Mouse (Mus musculus) erythroblast, embryonic 14.5 days (primary cell): ENCODE results near the gene Hmgn3. TPM values are rescaled to one million over a fixed set of nuclear protein-coding genes. Genes with fewer than 3 reads are reported as not detected.
"Not testable (repeated sequence)": the region's sequence is repeated elsewhere in the genome, so short reads cannot be mapped to it uniquely, and the experiment has no call there.

ENCODE experiments used
- H3K27me3 ChIP-seq: 2 replicates; pipeline ENCODE4 v1.6.1; 2012; ENCODE audit warnings: inconsistent platforms; ENCODE audit not compliant: control insufficient read depth
- H3K36me3 ChIP-seq: 2 replicates; pipeline ENCODE4 v1.6.1; 2012; ENCODE audit warnings: mild to moderate bottlenecking, inconsistent platforms; ENCODE audit not compliant: control insufficient read depth
- H3K4me1 ChIP-seq: 2 replicates; pipeline ENCODE4 v1.6.1; 2012; ENCODE audit warnings: inconsistent platforms; ENCODE audit not compliant: control insufficient read depth
- H3K4me3 ChIP-seq: replicated peaks from 2 replicates; pipeline ENCODE3; 2012; ENCODE audit warnings: moderate library complexity, mild to moderate bottlenecking, inconsistent platforms
- H3K9me3 ChIP-seq: 2 replicates; pipeline ENCODE4 v1.6.1; 2012; ENCODE audit warnings: low read length, inconsistent platforms, mixed read lengths; ENCODE audit not compliant: control insufficient read depth
- GATA1 ChIP-seq: IDR thresholded peaks from 2 replicates; pipeline ENCODE4 v1.6.1; 2012; ENCODE audit warnings: low read length, inconsistent platforms, mixed read lengths
- TAL1 ChIP-seq: IDR thresholded peaks from 3 replicates; pipeline ENCODE4 v1.6.1; 2012; ENCODE audit warnings: low read length, inconsistent platforms, mixed read lengths
- polyA plus RNA-seq: library from polyadenylated mRNA; stranded (reverse); fragments of >175 nt; gene quantifications from 2 replicates; pipeline ENCODE4 v1.2.3, GENCODE M21; 2012

The Hmgn3 gene
- not detected in 2 replicates for polyA plus RNA-seq

DNA sequence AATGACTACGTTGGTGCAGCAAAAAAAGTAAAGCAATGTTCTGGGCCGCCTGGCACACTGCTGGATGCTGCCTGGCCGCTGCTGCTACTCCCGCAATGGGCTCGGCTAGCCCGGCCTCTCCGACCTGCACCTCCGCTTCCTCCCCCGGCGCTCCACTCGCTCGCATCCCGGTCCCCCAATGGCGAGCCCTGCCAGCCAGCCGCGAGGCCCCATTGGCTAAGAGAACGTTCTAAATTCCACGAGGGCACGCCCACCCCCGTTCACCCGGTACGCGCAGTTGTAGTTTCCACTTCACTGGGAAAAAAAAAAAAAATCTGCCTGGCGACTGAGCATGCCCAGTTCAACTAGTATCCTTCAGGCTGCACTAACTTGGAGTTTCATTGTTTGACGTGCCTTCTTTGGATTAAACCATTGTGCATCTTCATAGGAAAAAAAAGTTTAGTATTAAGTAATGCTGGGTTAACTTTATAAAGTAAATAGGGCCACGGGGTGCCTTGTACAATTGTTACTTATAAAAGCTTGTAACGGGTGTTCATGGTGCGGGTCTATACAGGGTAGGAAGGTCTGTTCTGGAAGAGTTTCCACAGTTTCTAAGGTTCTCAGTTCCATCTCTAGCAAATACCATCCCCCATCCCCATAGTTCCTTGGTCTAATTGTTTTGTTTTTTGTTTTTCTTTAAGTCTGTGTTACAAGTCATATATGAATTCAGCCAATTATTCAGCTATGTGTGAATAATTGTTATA, at the start of gene Hmgn3:
Gene Hmgn3 (minus strand): TSS at position 240 of the 743 bp plus-strand sequence.
- peak within 1 kb of the TSS; percentile 33 for H3K4me3 ChIP-seq
- TF ChIP-seq TAL1, result no peak
- TF ChIP-seq GATA1, result no peak

DNA sequence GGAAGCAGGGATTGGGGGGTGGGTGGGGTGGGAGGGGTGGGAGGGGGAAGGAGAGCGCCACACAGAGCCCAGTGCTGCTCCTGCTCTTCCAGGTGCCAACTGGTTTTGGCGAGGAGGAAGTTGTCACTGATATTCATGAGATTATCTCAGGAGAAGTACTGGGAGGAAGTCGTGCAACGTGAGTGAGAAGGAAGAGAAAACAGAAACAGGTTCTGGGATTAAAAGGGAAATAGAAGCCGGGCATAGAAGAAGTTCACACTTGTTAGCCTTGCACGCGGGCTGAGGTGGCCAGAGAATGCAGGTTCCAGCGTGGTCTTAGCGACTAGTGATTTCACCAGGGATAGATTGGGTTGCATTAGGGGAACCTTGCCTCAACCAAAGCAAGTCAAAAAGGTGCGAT, 49.3 kb upstream of the Hmgn3 start:
- Histone ChIP-seq H3K36me3 (no peaks in the 10 kb centered on the region), H3K9me3 (0 out of 2 replicates have a peak, but pooled peaks cover 2% of the 10 kb centered on the region), H3K27me3 (no peaks in the 10 kb centered on the region), H3K4me3 (no peak overlapping the region), H3K4me1 (no peaks in the 10 kb centered on the region)
- no peak for TF ChIP-seq GATA1
- no peak for TF ChIP-seq TAL1

More for the DNA sequence above, at the start of gene Hmgn3:
- no peaks in the 10 kb centered on the region for H3K4me1 ChIP-seq
- H3K27me3 ChIP-seq, result peaks cover 15% of the 10 kb centered on the region
- H3K9me3 ChIP-seq, result no peaks in the 10 kb centered on the region
- no peaks in the 10 kb centered on the region for H3K36me3 ChIP-seq

DNA sequence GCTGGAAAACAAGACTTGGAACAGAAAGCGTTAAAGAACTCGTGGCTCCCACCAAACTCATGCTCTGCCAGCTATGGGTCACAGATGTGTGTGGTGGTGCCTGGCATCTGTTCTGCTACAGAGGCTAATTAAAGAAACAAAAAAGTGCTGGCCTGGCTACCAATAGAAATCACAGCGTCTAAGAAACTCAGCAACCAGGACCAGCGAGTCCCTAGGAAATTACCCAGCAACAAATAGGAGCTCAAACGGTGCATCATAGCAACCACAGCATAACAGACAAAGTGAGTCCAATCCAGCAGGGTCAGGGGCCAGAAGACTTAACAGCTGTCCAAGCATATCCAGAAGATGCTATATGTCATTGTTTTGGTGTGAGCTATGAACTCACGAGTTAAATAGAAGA, 48.5 kb upstream of the Hmgn3 start:
- Histone ChIP-seq H3K9me3 (0 out of 2 replicates have a peak, but pooled peaks cover 2% of the 10 kb centered on the region), H3K36me3 (no peaks in the 10 kb centered on the region), H3K4me1 (no peaks in the 10 kb centered on the region), H3K4me3 (no peak overlapping the region), H3K27me3 (no peaks in the 10 kb centered on the region)
- TF ChIP-seq TAL1 (no peak), GATA1 (no peak)

DNA sequence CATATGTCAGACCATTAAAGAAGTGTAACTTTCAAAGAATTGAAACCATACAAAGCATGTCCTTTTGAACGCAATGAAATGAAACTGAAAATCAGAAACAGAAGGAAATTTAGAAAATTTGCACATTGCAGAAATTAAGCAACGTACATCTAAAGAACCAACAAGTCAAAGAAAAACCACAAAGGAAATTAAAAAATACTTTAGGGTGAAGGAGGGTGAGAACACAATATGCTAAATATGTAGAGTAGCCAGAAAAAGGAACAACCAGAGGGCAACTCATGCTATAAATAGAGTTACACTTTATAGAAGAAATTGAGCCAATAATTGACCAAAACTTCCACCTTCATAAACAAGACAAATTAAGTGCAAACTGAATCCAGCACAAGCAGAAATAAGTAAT, 41.3 kb upstream of the Hmgn3 start:
- no peak for TF ChIP-seq TAL1
- no peak for TF ChIP-seq GATA1
- H3K27me3 ChIP-seq, result no peaks in the 10 kb centered on the region

DNA sequence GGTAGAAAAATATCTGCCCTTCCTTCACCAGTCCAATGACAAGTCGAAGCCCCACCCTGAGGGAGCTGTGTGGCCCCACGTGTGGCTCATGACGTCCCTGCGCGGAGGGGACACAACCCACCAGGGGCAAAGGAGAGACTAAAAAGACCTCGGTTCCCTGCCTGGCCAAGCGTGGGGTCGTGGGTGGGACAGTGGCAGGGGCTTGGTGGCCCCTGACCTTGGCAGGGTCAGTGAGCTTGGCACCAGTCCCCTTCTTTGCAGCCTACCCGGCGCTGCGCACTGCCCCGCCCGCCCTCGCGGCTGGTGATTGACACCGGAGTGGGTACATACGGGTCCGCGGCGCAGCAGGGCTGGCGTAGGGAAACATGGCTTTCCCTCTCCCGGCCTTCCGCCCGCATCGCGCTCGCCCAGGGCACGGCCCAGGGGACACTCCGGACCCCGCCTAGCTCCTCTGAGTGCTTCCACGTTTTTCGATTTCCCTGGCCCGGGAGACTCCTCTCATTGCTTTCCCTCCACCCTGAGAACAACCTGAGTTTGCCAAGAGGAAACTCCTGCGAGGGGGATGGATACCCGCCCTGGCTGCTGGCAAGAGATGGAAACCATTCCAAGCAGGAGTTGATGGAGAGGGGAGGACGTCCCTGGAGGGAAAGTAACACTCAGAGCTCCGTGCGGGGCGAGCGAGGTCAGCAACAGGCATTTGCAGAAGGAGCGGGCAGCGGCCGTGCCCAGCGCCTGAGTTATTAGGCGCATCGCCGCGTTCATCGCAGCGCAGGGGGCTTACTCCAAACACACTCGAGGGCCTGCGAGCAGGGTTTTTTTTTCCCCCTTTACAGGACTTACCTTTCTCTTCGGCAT, 667 bp downstream of the Hmgn3 start:
- Histone ChIP-seq H3K4me3 (peak overlapping the region; percentile 33), H3K36me3 (no peaks in the 10 kb centered on the region), H3K27me3 (peaks cover 15% of the 10 kb centered on the region), H3K9me3 (no peaks in the 10 kb centered on the region), H3K4me1 (no peaks in the 10 kb centered on the region)
- TF ChIP-seq GATA1, result no peak
- TF ChIP-seq TAL1, result no peak

More for the DNA sequence above, 41.3 kb upstream of the Hmgn3 start:
- Histone ChIP-seq H3K9me3 (peaks cover 3% of the 10 kb centered on the region; the same call in 1 of the 2 replicates), H3K4me3 (no peak overlapping the region), H3K36me3 (no peaks in the 10 kb centered on the region), H3K4me1 (no peaks in the 10 kb centered on the region)

DNA sequence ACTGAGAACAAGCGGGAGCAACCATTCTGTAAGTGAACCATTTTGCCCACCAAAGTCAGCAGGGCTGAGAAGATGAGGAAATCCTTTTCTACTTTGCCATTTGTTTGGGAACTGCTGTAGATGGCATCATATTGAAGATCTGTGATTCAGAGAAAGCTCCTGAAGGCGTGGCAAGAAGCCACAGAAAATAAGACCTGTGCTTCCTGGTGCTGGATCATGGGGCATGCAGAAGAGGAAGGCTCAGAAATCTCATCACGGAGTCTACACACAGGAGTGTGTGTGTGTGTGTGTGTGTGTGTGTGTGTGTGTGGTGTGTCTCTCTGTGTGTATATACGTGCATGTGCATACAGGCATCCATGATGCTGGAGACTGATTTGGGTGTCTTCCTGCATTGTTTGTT, 16.7 kb downstream of the Hmgn3 start:
- Histone ChIP-seq H3K9me3 (no peaks in the 10 kb centered on the region), H3K36me3 (no peaks in the 10 kb centered on the region), H3K4me3 (no peak overlapping the region), H3K27me3 (no peaks in the 10 kb centered on the region), H3K4me1 (no peaks in the 10 kb centered on the region)
- TF ChIP-seq GATA1 (no peak), TAL1 (no peak)

DNA sequence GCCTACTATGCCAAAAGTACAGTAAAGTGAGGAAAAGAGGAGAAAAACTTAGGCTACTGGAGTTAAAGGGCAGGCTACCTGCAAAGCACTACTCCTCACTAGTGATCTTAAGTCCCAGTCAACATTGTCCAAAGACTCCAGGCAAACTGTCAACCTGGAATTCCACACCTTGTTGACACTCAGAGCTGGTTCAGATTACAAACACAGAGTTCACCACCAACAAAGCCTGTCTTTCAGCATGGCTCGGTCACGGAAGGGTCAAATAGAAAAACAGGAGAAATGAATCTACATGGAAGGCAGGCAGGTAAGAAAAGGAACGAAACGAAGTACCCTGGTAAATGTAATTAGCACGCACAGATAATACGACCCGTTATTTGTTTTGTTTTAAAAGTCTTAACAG, 18.6 kb downstream of the Hmgn3 start:
- Histone ChIP-seq H3K4me3 (no peak overlapping the region), H3K27me3 (no peaks in the 10 kb centered on the region), H3K9me3 (no peaks in the 10 kb centered on the region), H3K4me1 (no peaks in the 10 kb centered on the region), H3K36me3 (no peaks in the 10 kb centered on the region)
- TF ChIP-seq GATA1 (no peak), TAL1 (no peak)

DNA sequence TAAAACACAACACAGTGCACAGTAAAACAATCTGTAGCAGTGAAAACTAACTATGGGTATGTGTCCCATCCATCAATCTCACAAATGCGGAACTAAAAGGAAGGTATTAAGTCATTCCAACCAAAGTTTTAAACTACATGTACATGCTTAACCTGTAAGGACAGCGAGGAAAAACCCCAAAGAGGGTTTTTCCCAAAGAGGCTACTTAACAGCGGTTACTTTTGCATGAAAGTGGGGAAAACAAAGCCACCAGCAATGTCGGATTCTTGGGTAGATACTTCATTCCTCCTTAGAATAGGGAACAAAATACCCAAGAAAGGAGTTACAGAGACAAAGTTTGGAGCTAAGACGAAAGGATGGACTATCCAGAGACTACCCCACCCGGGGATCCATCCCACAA, 20.0 kb downstream of the Hmgn3 start:
- H3K36me3 ChIP-seq, H3K4me1 ChIP-seq, H3K4me3 ChIP-seq, H3K27me3 ChIP-seq, H3K9me3 ChIP-seq: not testable (repeated sequence)

DNA sequence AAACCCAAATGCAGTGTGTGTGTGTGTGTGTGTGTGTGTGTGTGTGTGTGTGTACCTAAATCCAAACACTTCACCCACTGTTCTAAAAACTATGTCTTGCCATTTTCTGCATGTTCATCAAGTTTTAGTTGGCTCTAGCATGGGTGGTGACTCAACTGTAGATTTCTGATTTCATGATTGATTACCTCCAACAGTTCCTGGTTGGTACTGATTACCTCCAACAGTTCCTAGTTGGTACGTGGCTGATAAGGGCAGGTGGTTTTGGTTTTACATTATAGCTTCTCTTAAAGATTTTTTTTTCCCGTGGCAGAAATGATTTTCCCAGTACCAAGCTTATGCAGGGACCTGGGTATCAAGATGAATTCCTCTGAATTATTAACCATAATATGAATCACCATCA, 27.3 kb downstream of the Hmgn3 start:
- Histone ChIP-seq H3K9me3 (no peaks in the 10 kb centered on the region), H3K4me1 (no peaks in the 10 kb centered on the region), H3K27me3 (no peaks in the 10 kb centered on the region), H3K36me3 (no peaks in the 10 kb centered on the region), H3K4me3 (no peak overlapping the region)
- TF ChIP-seq GATA1 (no peak), TAL1 (no peak)

DNA sequence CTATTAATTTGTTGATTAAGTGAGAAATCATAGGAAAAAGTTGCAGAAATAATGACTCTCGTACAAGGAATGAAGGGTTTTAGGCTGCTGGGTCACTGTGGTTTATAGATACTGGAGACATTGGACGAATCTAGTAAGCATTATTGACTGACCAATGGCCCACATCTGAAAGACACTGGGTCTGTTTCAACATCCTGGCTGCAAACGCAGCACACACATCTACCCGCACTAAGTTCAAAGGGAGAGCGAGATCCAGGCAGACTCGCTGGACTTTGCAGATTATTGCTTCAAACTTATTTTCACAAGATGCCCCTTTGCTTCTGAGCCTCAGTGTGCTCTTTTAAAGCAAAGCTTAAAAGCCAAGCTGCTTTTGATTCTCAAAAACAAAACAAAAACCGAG, 29.0 kb downstream of the Hmgn3 start:
- Histone ChIP-seq H3K9me3 (no peaks in the 10 kb centered on the region), H3K4me1 (no peaks in the 10 kb centered on the region), H3K36me3 (no peaks in the 10 kb centered on the region), H3K4me3 (no peak overlapping the region), H3K27me3 (no peaks in the 10 kb centered on the region)
- TF ChIP-seq TAL1 (no peak), GATA1 (no peak)
